Mouse (Mus musculus) MEL (cell line): ENCODE measurements around the gene Sowahd. TPM values are rescaled to one million over a fixed set of nuclear protein-coding genes. Genes with fewer than 3 reads are reported as not detected.

Source experiments
- DNase-seq: peaks from one replicate; pipeline ENCODE4 v3.0.0; 2011; ENCODE audit warnings: low read depth, low spot score
- H3K27ac ChIP-seq: 2 replicates; pipeline ENCODE4 v1.5.1; 2012; ENCODE audit warnings: low read depth, mild to moderate bottlenecking, control low read depth, low read length, moderate library complexity; ENCODE audit not compliant: control insufficient read depth
- H3K27me3 ChIP-seq, 2 experiments: fragments of 150-350 bp in 1 of 2; sonication (generic) in 1 of 2; 2 replicates each; pipeline ENCODE4 v1.6.1; 2012; ENCODE audit warnings: low read length in 2 of 2, mild to moderate bottlenecking in 2 of 2, improper control_type of control experiment in 1 of 2, moderate library complexity in 1 of 2; ENCODE audit not compliant: insufficient read depth in 2 of 2, control insufficient read depth in 1 of 2
- H3K36me3 ChIP-seq, 2 experiments: 2 replicates each; pipeline ENCODE4 v1.6.1; 2012 to 2014; ENCODE audit warnings: low read length in 2 of 2, improper control_type of control experiment in 1 of 2, inconsistent platforms in 1 of 2, mild to moderate bottlenecking in 1 of 2; ENCODE audit not compliant: insufficient read depth in 2 of 2, control insufficient read depth in 1 of 2
- H3K4me1 ChIP-seq, 2 experiments: fragments of 150-350 bp in 1 of 2; sonication (generic) in 1 of 2; 2 replicates each; pipeline ENCODE4 v1.6.1; 2012; ENCODE audit warnings: low read length in 2 of 2, improper control_type of control experiment in 1 of 2, mild to moderate bottlenecking in 1 of 2; ENCODE audit not compliant: insufficient read depth in 2 of 2, control insufficient read depth in 1 of 2
- H3K4me3 ChIP-seq, 2 experiments: fragments of 150-350 bp in 1 of 2; sonication (generic) in 1 of 2; 2 replicates each; pipeline ENCODE4 v1.5.1; 2012; ENCODE audit warnings: low read depth in 2 of 2, low read length in 2 of 2, mild to moderate bottlenecking in 2 of 2, moderate library complexity in 2 of 2, control low read depth in 1 of 2, improper control_type of control experiment in 1 of 2; ENCODE audit not compliant: control insufficient read depth in 1 of 2, insufficient read depth in 1 of 2
- H3K79me2 ChIP-seq: 2 replicates; pipeline ENCODE4 v1.6.1; 2012; ENCODE audit warnings: mild to moderate bottlenecking, low read length, moderate library complexity; ENCODE audit not compliant: control insufficient read depth, poor library complexity, insufficient read depth
- H3K9ac ChIP-seq: 2 replicates; pipeline ENCODE4 v1.6.1; 2012; ENCODE audit warnings: low read depth, mild to moderate bottlenecking, control low read depth, low read length, moderate library complexity; ENCODE audit not compliant: control insufficient read depth, poor library complexity, severe bottlenecking
- H3K9me3 ChIP-seq: fragments of 150-350 bp; sonication (generic); replicated peaks from 2 replicates; pipeline ENCODE4 v1.6.1; 2012; ENCODE audit warnings: mild to moderate bottlenecking, low read length, improper control_type of control experiment, moderate library complexity; ENCODE audit not compliant: insufficient read depth
- BHLHE40 ChIP-seq: IDR thresholded peaks from 2 replicates; pipeline ENCODE4 v1.6.1; 2012; ENCODE audit warnings: low read depth, mild to moderate bottlenecking, inconsistent platforms, low read length, improper control_type of control experiment, borderline replicate concordance
- CHD1 ChIP-seq: IDR thresholded peaks from 2 replicates; pipeline ENCODE4 v1.6.1; 2012; ENCODE audit warnings: low read depth, mild to moderate bottlenecking, inconsistent platforms, low read length, improper control_type of control experiment
- CHD2 ChIP-seq: IDR thresholded peaks from 2 replicates; pipeline ENCODE4 v1.6.1; 2011; ENCODE audit warnings: low read length, improper control_type of control experiment
- CTCF ChIP-seq, 3 experiments: IDR thresholded peaks in 2 of 3; conservative IDR thresholded peaks in 1 of 3; 2 replicates each; pipeline ENCODE4 v1.5.1; 2011 to 2012; ENCODE audit warnings: low read length in 3 of 3, low read depth in 2 of 3, mild to moderate bottlenecking in 2 of 3, improper control_type of control experiment in 1 of 3, inconsistent platforms in 1 of 3, mixed read lengths in 1 of 3, moderate library complexity in 1 of 3; ENCODE audit not compliant: control insufficient read depth in 1 of 3, insufficient read depth in 1 of 3, poor library complexity in 1 of 3, severe bottlenecking in 1 of 3
- E2F4 ChIP-seq: IDR thresholded peaks from 2 replicates; pipeline ENCODE4 v1.6.1; 2011; ENCODE audit warnings: low read depth, low read length, improper control_type of control experiment, borderline replicate concordance
- ELF1 ChIP-seq: IDR thresholded peaks from 2 replicates; pipeline ENCODE4 v1.6.1; 2014; ENCODE audit warnings: low read depth, mild to moderate bottlenecking, inconsistent platforms, low read length, improper control_type of control experiment, moderate library complexity
- EP300 ChIP-seq, 2 experiments: IDR thresholded peaks; 2 replicates each; pipeline ENCODE4 v1.6.1; 2011; ENCODE audit warnings: improper control_type of control experiment in 2 of 2, low read length in 2 of 2, low read depth in 1 of 2, mild to moderate bottlenecking in 1 of 2
- ETS1 ChIP-seq: IDR thresholded peaks from 2 replicates; pipeline ENCODE4 v1.6.1; 2012; ENCODE audit warnings: low read depth, mild to moderate bottlenecking, inconsistent platforms, low read length, improper control_type of control experiment, moderate library complexity
- GABPA ChIP-seq: IDR thresholded peaks from 2 replicates; pipeline ENCODE4 v1.6.1; 2012; ENCODE audit warnings: low read depth, mild to moderate bottlenecking, inconsistent platforms, low read length, improper control_type of control experiment, moderate library complexity
- GATA1 ChIP-seq: IDR thresholded peaks from 2 replicates; pipeline ENCODE4 v1.6.1; 2011; ENCODE audit warnings: low read depth, low read length, improper control_type of control experiment
- HCFC1 ChIP-seq: IDR thresholded peaks from 2 replicates; pipeline ENCODE4 v1.6.1; 2012; ENCODE audit warnings: low read depth, mild to moderate bottlenecking, inconsistent platforms, low read length, improper control_type of control experiment, moderate library complexity
- JUND ChIP-seq: IDR thresholded peaks from 2 replicates; pipeline ENCODE4 v1.6.1; 2011; ENCODE audit warnings: low read depth, mild to moderate bottlenecking, improper control_type of control experiment, low read length
- KAT2A ChIP-seq: conservative IDR thresholded peaks from 2 replicates; pipeline ENCODE4 v1.6.1; 2012; ENCODE audit warnings: low read depth, low read length, improper control_type of control experiment, inconsistent platforms
- MAFK ChIP-seq: IDR thresholded peaks from 2 replicates; pipeline ENCODE4 v1.6.1; 2011; ENCODE audit warnings: low read depth, mild to moderate bottlenecking, low read length, improper control_type of control experiment, borderline replicate concordance
- MAX ChIP-seq: IDR thresholded peaks from 2 replicates; pipeline ENCODE4 v1.6.1; 2011; ENCODE audit warnings: low read length, improper control_type of control experiment
- MAZ ChIP-seq: IDR thresholded peaks from 2 replicates; pipeline ENCODE4 v1.6.1; 2012; ENCODE audit warnings: low read depth, mild to moderate bottlenecking, inconsistent platforms, low read length, improper control_type of control experiment
- MEF2A ChIP-seq: IDR thresholded peaks from 2 replicates; pipeline ENCODE4 v1.6.1; 2014; ENCODE audit warnings: low read depth, mild to moderate bottlenecking, inconsistent platforms, low read length, improper control_type of control experiment; ENCODE audit not compliant: poor library complexity, insufficient replicate concordance, severe bottlenecking; ENCODE audit errors: extremely low read depth
- MXI1 ChIP-seq: IDR thresholded peaks from 2 replicates; pipeline ENCODE4 v1.6.1; 2011; ENCODE audit warnings: mild to moderate bottlenecking, low read depth, low read length, improper control_type of control experiment
- MYB ChIP-seq: IDR thresholded peaks from 2 replicates; pipeline ENCODE4 v1.6.1; 2011; ENCODE audit warnings: mild to moderate bottlenecking, low read depth, low read length, improper control_type of control experiment
- MYC ChIP-seq: IDR thresholded peaks from 2 replicates; pipeline ENCODE4 v1.6.1; 2011; ENCODE audit warnings: low read depth, mild to moderate bottlenecking, low read length, improper control_type of control experiment, moderate library complexity
- NELFE ChIP-seq: IDR thresholded peaks from 2 replicates; pipeline ENCODE4 v1.6.1; 2011; ENCODE audit warnings: low read depth, low read length, improper control_type of control experiment
- NRF1 ChIP-seq: IDR thresholded peaks from 2 replicates; pipeline ENCODE4 v1.6.1; 2014; ENCODE audit warnings: low read depth, mild to moderate bottlenecking, inconsistent platforms, low read length, improper control_type of control experiment, moderate library complexity; ENCODE audit not compliant: poor library complexity, insufficient read depth, severe bottlenecking
- POLR2A ChIP-seq, 2 experiments: IDR thresholded peaks; 2 replicates each; pipeline ENCODE4 v1.6.1; 2011 to 2012; ENCODE audit warnings: low read length in 2 of 2, mild to moderate bottlenecking in 2 of 2, control low read depth in 1 of 2, improper control_type of control experiment in 1 of 2, low read depth in 1 of 2, moderate library complexity in 1 of 2; ENCODE audit not compliant: control insufficient read depth in 1 of 2, insufficient read depth in 1 of 2, poor library complexity in 1 of 2
- POLR2AphosphoS2 ChIP-seq: IDR thresholded peaks from 2 replicates; pipeline ENCODE4 v1.6.1; 2011; ENCODE audit warnings: low read length, improper control_type of control experiment
- POLR2AphosphoS5 ChIP-seq: IDR thresholded peaks from 2 replicates; pipeline ENCODE4 v1.6.1; 2012; ENCODE audit warnings: low read depth, borderline replicate concordance, mild to moderate bottlenecking, inconsistent platforms, low read length, moderate library complexity, mixed read lengths
- RAD21 ChIP-seq: IDR thresholded peaks from 2 replicates; pipeline ENCODE4 v1.6.1; 2011; ENCODE audit warnings: mild to moderate bottlenecking, low read depth, low read length, improper control_type of control experiment
- RCOR1 ChIP-seq: IDR thresholded peaks from 2 replicates; pipeline ENCODE4 v1.6.1; 2012; ENCODE audit warnings: low read depth, mild to moderate bottlenecking, inconsistent platforms, low read length, improper control_type of control experiment
- SIN3A ChIP-seq: IDR thresholded peaks from 2 replicates; pipeline ENCODE4 v1.6.1; 2012; ENCODE audit warnings: low read length, improper control_type of control experiment, inconsistent platforms
- SMC3 ChIP-seq: IDR thresholded peaks from 2 replicates; pipeline ENCODE4 v1.6.1; 2011; ENCODE audit warnings: low read depth, low read length, improper control_type of control experiment
- TAL1 ChIP-seq: IDR thresholded peaks from 2 replicates; pipeline ENCODE4 v1.6.1; 2012; ENCODE audit warnings: mild to moderate bottlenecking, inconsistent platforms, low read length, moderate library complexity, mixed read lengths
- TBP ChIP-seq: IDR thresholded peaks from 2 replicates; pipeline ENCODE4 v1.8.0; 2011; ENCODE audit warnings: low read depth, low read length, improper control_type of control experiment
- TCF12 ChIP-seq: IDR thresholded peaks from 2 replicates; pipeline ENCODE4 v1.6.1; 2014; ENCODE audit warnings: low read depth, mild to moderate bottlenecking, inconsistent platforms, low read length, improper control_type of control experiment, moderate library complexity
- UBTF ChIP-seq: IDR thresholded peaks from 2 replicates; pipeline ENCODE4 v1.6.1; 2012; ENCODE audit warnings: low read depth, mild to moderate bottlenecking, inconsistent platforms, low read length, improper control_type of control experiment, moderate library complexity, borderline replicate concordance; ENCODE audit not compliant: insufficient read depth
- USF1 ChIP-seq: IDR thresholded peaks from 2 replicates; pipeline ENCODE4 v1.6.1; 2014; ENCODE audit warnings: low read depth, mild to moderate bottlenecking, inconsistent platforms, low read length, improper control_type of control experiment, moderate library complexity
- USF2 ChIP-seq, 2 experiments: IDR thresholded peaks; 2 replicates each; pipeline ENCODE4 v1.6.1; 2011 to 2012; ENCODE audit warnings: improper control_type of control experiment in 2 of 2, low read length in 2 of 2, borderline replicate concordance in 1 of 2, inconsistent platforms in 1 of 2, low read depth in 1 of 2, mild to moderate bottlenecking in 1 of 2; ENCODE audit not compliant: insufficient read depth in 1 of 2
- ZC3H11A ChIP-seq: IDR thresholded peaks from 2 replicates; pipeline ENCODE4 v1.6.1; 2012; ENCODE audit warnings: low read depth, mild to moderate bottlenecking, inconsistent platforms, low read length, improper control_type of control experiment
- ZKSCAN1 ChIP-seq: IDR thresholded peaks from 2 replicates; pipeline ENCODE4 v1.6.1; 2012; ENCODE audit warnings: low read depth, mild to moderate bottlenecking, inconsistent platforms, low read length, improper control_type of control experiment, moderate library complexity
- ZMIZ1 ChIP-seq: IDR thresholded peaks from 2 replicates; pipeline ENCODE4 v1.6.1; 2012; ENCODE audit warnings: low read depth, mild to moderate bottlenecking, inconsistent platforms, low read length, improper control_type of control experiment, moderate library complexity
- ZNF384 ChIP-seq: IDR thresholded peaks from 2 replicates; pipeline ENCODE4 v1.6.1; 2012; ENCODE audit warnings: low read depth, mild to moderate bottlenecking, inconsistent platforms, low read length, improper control_type of control experiment
- polyA plus RNA-seq, 2 experiments: library from polyadenylated mRNA; stranded (reverse) in 1 of 2; unstranded in 1 of 2; fragments of >175 nt in 1 of 2; fragments of >200 nt in 1 of 2; gene quantifications; 2 replicates each; pipeline versions ENCODE4 v1.2.1 to v1.2.4; 2012; ENCODE audit warnings: low replicate concordance in 2 of 2, low read depth in 1 of 2; ENCODE audit not compliant: insufficient read length in 2 of 2, insufficient read depth in 1 of 2, missing spikeins in 1 of 2
- total RNA-seq: library from RNA; depleted of rRNA; stranded (reverse); fragments of 300-350 nt; gene quantifications from 2 replicates; pipeline ENCODE4 v1.2.3, GENCODE M21; 2012

The Sowahd gene
- total and polyA plus RNA-seq, 3 experiments: not detected

- Histone ChIP-seq H3K4me3 (no peak overlapping the region), H3K4me1 (no peaks in the 10 kb centered on the region), H3K79me2 (no peaks in the 10 kb centered on the region), H3K36me3 (no peaks in the 10 kb centered on the region), H3K27ac (no peak overlapping the region), H3K9me3 (no peaks in the 10 kb centered on the region), H3K27me3 (no peaks in the 10 kb centered on the region), H3K9ac (no peak overlapping the region)
- TF ChIP-seq MEF2A (no peak), GABPA (no peak), USF1 (no peak), TCF12 (no peak), POLR2AphosphoS5 (no peak), MAZ (no peak), KAT2A (no peak), USF2 (IDR thresholded peaks at IDR 0.05; ENCODE audit: borderline replicate concordance in 1 of 2, insufficient read depth in 1 of 2, low read depth in 1 of 2, low read length in 2 of 2) (no peak), GATA1 (no peak), RAD21 (peak; percentile 64), ELF1 (no peak), NRF1 (no peak), RCOR1 (no peak), MYB (no peak), POLR2AphosphoS2 (no peak), ZMIZ1 (no peak), NELFE (no peak), HCFC1 (no peak), MAX (no peak), MYC (peak; percentile 75), ETS1 (no peak), JUND (no peak), BHLHE40 (no peak), TAL1 (no peak), UBTF (no peak), E2F4 (no peak), MXI1 (no peak), ZKSCAN1 (no peak), CHD2 (no peak), CTCF (IDR thresholded peaks at IDR 0.05 in 2 of 3, conservative IDR thresholded peaks at IDR 0.05 in 1 of 3; ENCODE audit: control insufficient read depth in 1 of 3, insufficient read depth in 1 of 3, low read depth in 2 of 3, low read length in 3 of 3, poor library complexity in 1 of 3, severe bottlenecking in 1 of 3) (peak; percentile 46 to 63 (median 47)), ZNF384 (no peak), SIN3A (no peak), SMC3 (peak; percentile 54), ZC3H11A (peak; percentile 69), POLR2A (IDR thresholded peaks at IDR 0.05; ENCODE audit: control insufficient read depth in 1 of 2, insufficient read depth in 1 of 2, low read depth in 1 of 2, low read length in 2 of 2, poor library complexity in 1 of 2) (no peak), MAFK (no peak), EP300 (IDR thresholded peaks at IDR 0.05; ENCODE audit: low read depth in 1 of 2, low read length in 2 of 2) (no peak), TBP (no peak), CHD1 (no peak)
- DNase-seq: peak; percentile 51
These were observed 29.6 kb upstream of the Sowahd start for GRCm38 (mm10) chrX:37019045-37019444.
